Mouse (Mus musculus): ENCODE measurements around the gene Cds2. TPM values are rescaled to one million over a fixed set of nuclear protein-coding genes. Genes with fewer than 3 reads are reported as not detected.
"Not testable (repeated sequence)": the region's sequence is repeated elsewhere in the genome, so short reads cannot be mapped to it uniquely, and the experiment has no call there.

The Cds2 gene
- total RNA-seq, 2 experiments from 2014 or later, result 80.1 to 91.4 TPM

DNA sequence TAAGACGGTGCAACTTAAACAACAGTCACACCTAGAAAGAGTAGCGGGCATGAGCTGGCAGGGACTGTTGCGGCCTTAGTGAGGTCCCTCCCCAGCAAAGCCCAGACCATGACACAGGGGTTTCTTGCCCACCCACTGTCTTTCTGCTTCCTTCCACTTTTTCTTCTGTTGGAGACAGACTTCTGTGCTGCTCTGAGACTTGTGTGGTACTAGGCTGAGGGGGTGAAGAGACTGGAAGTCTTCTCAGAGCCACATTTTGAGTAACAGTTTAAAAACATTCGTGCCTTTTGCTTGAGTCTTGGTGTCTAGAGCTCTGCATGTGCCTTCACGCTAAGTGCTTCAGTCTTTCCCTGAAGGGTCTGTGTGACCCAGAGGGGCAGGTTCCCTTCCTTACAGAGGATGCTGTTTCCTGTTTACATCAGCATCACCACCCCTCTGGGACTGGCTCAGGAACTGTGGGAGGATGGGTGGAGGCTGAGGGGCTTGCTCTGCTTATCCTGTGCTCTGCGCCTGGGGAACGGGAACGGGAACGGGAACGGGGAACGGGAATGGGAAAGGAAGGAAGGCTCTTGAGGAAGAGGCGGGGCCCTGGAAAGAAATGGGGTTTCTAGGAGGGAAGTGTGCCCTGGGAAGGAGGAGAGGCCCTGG is 21.7 kb downstream of the Cds2 start:
- intact Hi-C loops (cut with DNase I), result no loop called here
- DNase-seq, result peak; percentile 70 to 71

DNA sequence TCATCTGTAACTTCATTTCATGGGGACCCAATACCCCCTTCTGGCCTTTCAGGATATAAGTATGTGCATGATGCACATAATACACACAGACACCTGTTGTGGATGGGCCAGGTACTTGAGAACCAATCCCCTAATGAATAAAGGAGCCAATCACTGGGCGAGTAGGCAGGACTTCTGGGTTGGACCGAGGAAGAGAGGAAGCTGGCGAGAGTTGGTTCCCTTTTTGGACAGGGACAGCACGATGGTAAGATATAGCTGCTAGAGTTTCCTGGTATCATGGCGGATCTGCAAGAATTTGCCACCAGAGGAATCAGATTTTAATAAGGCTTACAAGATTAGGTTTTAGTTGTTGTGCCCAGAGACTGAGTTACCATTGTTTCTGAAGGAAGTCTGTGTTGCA is 22.8 kb downstream of the Cds2 start:
- intact Hi-C loops (cut with DNase I); DNase-seq: not testable (repeated sequence)

DNA sequence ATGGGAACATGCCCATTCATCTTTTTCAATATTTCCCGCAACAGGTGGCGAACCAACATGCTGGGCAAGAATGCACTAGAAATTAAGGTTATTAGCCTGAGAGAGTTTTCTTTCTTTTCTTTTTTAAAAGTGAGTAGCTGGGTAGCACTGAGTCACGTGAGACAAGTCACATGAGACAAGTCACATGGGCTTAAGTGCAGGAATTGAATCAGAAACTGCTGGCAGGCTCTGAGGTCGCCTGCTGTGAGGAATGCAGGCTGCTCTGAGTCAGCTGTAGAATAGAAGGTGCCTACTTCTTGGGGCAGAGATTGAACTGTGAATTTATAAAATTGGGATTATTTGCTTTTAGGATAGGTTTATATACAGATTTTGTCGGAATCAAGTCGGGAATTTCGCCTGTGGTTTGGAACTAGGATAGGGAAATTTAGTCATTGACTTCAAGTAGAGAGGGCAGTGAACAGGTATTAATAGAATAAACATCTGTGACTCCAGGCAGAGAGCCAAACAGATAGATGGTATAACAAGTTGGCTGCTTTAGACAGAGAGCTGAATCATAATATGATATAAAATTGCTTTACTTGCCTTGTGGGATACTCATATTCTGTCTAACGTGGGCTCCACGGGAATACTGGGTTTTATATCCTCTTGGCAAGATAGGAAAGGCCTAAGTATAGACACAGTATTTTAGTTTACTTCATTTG is 23.6 kb downstream of the Cds2 start:
- DNase-seq, result peak in 1 of 2 experiments; percentile 47
- intact Hi-C loops (cut with DNase I), result no loop called here

DNA sequence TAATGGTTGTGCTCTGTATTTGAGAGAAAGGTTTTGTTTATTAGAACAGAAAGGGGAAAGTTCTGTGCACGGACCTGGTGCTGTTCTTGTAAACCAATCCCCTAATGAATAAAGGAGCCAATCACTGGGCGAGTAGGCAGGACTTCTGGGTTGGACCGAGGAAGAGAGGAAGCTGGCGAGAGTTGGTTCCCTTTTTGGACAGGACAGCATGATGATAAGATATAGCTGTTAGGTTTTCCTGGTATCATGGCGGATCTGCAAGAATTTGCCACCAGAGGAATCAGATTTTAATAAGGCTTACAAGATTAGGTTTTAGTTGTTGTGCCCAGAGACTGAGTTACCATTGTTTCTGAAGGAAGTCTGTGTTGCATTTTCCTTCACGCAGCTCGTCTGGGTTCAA is 26.3 kb downstream of the Cds2 start:
- intact Hi-C loops (cut with DNase I); DNase-seq: not testable (repeated sequence)

DNA sequence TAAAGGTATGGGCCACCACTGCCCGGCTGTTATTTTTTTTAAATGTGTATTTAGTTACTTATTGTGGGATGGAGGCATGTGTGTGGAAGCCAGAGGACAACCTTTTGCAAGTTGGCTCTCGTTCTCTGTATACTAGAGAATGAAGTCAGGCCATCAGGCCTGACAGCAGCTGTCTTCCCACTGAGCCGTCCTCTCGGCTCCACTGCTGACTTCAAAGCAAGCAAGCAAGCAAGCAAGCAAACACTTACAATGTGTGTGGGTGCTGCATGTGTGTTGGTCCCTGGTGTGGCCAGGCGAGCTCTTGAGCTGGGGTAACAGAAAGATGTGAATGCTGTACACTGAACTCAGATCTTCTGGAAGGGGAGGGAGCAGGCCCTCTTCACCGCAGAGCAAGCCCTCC is 27.9 kb downstream of the Cds2 start:
- DNase-seq, result no peak
- intact Hi-C loops (cut with DNase I), result no loop called here

DNA sequence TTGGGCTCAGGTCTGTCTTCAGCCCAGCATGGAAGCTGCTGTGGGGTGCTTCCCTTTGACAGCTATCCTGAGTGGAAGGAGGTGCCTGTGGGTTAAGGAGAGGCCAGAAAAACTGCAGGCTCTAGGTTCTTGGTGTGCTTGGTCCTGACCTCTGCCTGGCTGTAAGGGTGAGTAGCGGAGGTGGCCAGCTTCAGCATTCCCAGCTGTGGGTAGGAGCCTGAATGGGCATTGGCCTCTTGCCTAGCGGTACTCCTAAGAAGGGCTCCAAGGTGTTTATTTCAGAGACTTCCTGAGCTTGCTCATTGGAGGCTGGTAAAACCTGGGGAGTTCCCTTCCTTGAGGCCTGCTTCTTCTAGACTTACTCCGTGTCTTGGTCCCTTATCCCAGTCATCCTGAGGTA is 28.3 kb downstream of the Cds2 start:
- DNase-seq, result no peak
- intact Hi-C loops (cut with DNase I), result no loop called here

DNA sequence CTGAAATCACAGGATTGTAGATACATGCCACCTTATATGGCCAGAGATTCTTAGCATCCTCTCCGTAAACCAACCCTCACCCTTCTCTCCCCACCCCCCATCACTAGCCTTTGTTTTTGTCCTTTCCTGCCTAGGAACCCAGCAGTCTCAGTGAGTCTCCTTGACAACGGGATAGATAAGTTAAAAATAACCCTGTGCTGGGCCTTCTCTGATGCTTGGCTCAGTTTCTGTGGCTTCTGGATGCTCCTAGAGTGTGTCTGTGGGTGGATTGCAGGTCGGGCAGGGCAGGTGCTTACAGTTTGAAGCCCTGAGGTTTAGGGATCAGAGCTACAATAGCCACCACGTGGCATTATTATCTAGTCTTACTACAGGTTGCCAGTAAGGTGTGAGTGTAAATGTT is 29.1 kb downstream of the Cds2 start:
- intact Hi-C loops (cut with DNase I), result no loop called here
- peak; percentile 43 to 61 for DNase-seq

DNA sequence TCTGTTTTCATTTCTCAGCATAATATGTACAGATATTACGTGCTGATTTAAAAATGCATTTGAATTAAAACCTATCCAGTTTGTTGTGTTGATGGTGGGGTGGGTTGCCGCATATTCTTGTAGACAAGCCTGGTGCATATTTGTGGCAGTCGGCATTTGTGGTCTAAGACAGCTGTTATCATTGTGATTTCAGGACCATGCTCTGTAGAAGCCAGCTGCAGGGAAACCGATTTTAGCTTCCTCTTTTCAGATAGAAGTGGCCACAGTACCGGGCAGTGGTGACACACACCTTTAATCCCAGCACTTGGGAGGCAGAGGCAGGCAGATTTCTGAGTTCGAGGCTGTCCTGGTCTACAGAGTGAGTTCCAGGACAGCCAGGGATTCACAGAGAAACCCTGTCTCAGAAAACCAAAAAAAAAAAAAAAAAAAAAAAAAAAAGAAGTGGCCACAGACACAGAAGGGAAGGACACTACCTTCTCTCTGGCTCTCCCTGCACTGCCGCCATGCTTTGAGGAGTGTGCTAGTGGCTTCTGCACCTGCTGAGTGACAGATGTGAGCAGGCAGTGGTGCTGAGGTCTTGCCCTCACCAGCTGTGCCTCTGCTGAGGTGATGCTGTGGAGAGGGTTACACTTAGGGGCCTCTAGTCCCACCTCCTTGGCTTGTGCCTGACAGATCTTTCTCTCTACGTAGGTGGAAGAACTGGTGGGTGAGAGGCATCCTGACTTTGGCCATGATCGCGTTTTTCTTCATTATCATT is 30.9 kb downstream of the Cds2 start:
- DNase-seq, result no peak
- intact Hi-C loops (cut with DNase I), result no loop called here

DNA sequence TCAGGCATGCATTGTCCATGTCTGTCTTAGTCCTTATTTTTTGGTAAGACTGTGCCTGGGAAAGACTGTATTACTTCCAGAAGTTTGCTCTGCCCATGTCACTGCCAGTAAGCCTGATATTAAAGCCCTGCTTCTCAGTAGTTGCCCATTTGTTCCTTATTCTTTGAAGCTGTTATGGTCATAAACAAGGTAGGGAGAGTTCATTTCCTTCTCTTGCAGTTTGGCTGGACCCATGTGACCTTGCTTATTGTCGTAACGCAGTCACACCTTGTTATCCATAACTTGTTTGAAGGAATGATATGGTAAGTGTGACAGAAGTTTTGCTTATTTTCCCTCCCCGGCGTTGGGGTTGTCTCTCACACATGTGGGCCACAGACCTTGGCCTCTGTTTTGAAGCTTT is 35.3 kb downstream of the Cds2 start:
- DNase-seq, result no peak
- intact Hi-C loops (cut with DNase I), result no loop called here

DNA sequence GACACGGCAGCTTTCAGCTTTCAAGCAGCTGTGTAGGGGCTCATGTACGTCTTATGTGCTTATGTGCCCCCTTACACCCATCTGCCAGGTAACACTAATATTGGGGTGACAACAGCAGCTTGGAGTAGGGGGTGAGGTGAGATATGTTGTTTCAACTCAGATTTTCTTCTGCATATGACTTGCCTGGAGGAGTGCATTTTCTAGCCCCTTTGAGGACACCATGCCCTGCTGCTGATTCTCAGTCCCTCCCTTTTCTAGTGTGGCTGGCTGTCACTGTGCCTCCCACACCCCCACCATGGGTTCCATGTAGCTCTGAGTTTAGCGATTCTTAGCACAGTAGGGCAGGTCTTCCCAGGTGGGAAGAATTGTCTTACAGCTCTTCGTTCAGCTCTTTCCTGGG is 38.5 kb downstream of the Cds2 start:
- no peak for DNase-seq
- intact Hi-C loops (cut with DNase I), result no loop called here

DNA sequence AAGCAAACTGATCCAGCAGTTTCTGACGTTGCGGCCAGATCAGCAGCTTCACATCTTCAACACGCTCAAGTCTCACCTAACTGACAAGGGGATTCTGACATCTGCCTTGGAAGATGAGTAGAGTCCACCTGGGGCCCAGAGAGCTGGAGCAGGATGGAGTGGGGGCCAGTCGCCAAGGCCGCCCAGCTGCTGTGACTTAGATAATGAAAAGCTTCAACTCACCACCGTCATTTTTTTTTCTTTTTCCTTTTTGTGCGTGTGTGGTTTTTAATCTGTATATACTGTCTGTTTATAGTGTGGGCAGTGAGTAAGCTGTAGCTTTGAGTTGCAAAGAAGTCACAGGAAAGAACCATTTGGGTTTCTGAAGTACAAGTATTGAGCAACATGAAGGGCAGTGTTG is 42.2 kb downstream of the Cds2 start:
- intact Hi-C loops (cut with DNase I), result no loop called here

DNA sequence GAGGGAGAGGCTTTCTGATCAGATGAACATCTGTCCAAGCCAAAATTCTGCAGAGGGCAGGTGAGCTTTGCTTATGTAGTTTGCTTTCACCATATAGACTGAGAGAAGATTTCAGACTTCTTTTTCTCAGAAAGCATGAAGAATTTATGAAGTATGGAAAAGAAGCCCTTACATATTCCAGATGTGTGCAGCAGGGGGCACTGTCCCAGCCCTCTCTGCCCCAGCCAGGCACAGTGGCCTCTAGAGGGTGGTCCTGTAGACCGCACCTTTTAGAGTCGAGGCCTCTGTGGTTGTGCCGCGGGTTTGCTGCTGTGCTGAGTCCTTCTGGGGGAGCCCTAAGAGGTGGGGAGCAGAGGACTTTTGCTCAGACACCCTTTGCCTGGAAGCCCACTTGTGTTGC is 43.0 kb downstream of the Cds2 start:
- intact Hi-C loops (cut with DNase I), result no loop called here
- DNase-seq, result no peak

More for the DNA sequence above, 42.2 kb downstream of the Cds2 start:
- DNase-seq, result no peak

DNA sequence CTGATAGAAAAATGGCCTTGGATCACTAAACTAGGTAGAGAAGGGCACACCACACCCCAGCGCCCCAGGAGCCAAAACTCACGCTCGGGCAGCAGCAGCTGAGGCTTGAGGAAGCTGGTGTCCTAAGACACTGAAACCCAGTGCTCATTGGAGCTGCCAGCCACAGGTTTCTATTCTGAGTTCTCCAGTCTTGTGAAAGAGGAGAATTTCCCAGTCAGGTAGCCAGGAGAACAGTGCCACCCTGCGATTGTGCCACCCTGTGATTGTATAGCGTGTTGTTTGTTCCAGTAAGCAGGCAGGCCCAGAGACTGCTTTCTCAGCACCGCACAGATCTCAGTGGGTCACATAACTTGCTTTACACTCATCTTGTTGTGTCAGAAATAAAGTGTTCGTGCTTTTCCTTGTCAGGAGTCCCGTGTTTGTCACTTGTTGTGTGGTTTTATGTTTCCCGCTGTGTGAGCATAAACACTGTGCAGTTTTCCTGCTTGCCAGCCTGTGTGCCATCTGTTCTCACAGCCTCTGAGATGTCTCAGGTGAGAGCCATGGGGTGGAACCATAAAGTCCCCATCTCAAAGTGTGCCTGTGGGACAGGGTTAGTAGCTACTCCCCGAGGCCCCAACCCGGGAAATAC is 44.4 kb downstream of the Cds2 start:
- intact Hi-C loops (cut with DNase I), result no loop called here
- DNase-seq, result no peak

DNA sequence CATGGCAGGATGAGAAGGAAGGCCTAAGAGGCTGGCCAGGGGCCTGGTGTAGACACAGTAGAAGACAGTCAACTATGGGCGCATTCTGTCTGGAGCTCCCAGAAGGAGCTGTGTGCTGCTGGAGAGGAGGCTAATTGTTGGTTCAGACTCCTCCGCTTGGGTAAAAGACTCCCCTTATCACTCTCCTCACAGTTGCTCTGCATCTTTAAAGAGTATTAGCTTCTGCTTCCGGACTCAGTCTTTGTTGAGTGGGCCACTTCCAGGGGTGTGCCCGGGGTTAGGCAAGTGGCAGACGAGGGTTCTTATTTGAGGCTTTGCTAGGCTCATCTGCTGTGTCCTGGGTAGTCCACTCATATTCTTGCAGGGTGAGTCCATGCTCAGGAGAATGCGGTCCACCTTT is 45.9 kb downstream of the Cds2 start:
- intact Hi-C loops (cut with DNase I), result loop anchor here (2.0 kb wide), 1 partner anchor 52 kb away; no protein-coding TSS in a partner anchor

DNA sequence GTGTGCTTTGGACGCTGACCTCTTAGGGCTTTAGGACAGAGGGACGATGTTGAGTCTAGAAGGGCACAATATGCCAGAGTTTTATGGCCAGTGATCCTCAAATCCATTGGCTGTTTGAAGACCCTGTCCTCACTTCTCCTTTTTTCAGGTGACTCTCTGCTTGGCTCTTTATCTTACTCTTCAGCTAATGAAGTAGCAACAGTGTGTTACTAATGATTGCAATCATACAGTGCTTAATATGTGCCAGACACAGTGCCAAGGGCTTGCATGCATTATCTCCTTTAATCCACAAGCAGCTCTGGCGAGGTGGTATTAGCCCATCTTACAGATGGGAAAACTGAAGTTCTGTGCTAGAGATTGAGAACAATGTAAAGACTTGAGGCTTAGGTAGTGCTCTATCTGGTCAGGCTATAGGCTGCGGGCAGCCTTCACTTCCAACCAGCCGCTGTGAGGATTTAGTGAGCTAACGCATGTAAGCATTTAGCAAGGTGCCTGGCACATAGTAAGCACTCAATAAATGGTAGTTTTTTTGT is 46.5 kb downstream of the Cds2 start:
- intact Hi-C loops (cut with DNase I), result loop anchor here (2.0 kb wide), 1 partner anchor 53 kb away; no protein-coding TSS in a partner anchor
- peak in 1 of 2 experiments; percentile 0 for DNase-seq

More for the DNA sequence above, 45.9 kb downstream of the Cds2 start:
- DNase-seq, result no peak

DNA sequence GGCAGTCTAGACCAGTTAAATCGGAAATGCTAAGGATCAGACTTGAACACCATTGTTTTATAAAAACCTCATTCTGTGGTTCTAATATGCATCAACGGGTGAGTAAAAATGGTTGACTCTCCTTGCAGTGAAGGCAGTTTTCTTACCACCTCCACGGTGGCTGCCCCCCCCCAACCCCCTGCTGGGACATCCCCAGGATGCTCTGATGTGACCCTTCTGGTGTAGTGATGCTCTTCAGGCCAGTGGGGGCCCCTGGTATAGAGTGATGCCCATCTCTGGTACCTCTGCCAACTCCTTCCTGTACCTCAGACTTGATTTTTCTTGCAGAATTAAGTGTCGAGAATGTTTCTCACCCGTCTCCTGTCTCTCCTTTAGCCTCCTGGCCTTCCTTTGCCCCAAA is 49.7 kb downstream of the Cds2 start:
- intact Hi-C loops (cut with DNase I), result loop anchor here (10.0 kb wide), 1 partner anchor 402 kb away; no protein-coding TSS in a partner anchor
- DNase-seq, result no peak

DNA sequence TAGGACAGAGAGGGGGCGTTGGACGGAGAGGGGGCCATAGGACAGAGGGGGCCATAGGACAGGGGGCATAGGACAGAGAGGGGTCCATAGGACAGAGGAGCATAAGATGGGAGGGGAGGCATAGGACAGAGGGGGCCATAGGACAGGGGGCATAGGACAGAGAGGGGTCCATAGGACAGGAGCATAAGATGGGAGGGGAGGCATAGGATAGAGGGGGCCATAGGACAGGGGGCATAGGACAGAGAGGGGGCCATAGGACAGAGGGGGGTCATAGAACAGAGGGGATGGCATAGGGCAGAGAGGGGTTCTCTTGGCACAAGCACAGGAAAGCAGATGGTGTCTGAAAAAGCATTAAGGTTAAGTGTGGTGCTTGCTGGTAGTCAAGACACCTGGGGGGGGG is 50.6 kb downstream of the Cds2 start:
- intact Hi-C loops (cut with DNase I), result loop anchor here (10.0 kb wide), 1 partner anchor 401 kb away; no protein-coding TSS in a partner anchor
- no peak for DNase-seq

DNA sequence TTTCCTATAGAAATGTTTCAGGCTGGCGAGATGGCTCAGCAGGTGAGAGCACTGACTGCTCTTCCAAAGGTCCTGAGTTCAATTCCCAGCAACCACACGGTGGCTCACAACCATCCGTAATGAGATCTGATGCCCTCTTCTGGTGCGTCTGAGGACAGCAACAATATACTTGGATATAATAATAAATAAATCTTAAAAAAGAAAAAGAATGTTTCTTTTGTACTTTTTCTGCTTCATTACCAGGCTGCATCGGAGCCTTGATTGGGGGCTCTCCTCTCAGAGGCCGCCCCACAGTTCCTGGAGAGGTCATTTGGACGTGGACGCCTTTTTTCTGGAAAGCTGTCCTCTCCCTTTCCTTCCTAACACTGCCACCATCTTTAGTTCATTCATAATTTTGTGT is 51.1 kb downstream of the Cds2 start:
- not testable (repeated sequence) for DNase-seq
- intact Hi-C loops (cut with DNase I), result loop anchor here (2.0 to 10.0 kb wide), 2 partner anchors 51 to 401 kb away; partner anchors contain the start of gene Cds2

DNA sequence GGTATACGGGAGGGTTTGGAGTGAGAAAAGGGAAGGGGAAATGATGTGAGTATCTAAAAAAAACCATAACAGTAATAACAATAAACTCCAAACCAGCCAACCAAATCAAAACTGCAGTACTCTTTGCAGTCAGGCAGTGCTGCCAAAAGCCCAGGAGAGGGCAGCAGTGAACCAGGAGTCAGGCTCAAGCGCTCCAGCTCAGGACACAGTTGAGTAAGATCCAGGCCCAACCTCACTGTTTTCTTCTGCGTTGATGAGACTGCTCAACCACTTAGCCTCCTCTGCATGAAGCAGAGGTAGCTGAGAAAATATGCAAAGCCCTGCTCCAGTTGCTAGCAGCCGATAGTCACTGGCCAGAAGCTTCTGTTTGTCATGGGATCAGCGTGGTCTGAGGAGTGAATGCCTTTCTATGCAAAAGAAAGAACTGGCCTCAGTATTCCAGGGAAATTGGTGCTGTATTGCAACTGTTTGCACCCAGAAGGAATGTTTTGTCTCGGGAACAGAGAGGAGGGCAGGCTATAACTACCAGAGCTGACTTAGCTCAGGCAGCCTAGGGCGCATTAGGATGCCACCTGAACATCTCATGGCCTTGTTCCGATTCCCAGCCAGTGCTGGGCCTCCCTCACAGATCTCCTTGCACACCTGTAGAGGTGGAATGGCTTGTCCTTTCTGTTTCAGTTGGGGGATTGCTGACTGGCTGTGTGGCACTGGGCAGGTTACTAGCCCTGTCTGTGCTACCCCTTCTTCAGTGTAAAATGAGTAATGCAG is 53.3 kb downstream of the Cds2 start:
- intact Hi-C loops (cut with DNase I), result loop anchor here (1.0 to 10.0 kb wide), 2 partner anchors 169 to 399 kb away; no protein-coding TSS in a partner anchor
- peak; percentile 63 to 81 for DNase-seq

DNA sequence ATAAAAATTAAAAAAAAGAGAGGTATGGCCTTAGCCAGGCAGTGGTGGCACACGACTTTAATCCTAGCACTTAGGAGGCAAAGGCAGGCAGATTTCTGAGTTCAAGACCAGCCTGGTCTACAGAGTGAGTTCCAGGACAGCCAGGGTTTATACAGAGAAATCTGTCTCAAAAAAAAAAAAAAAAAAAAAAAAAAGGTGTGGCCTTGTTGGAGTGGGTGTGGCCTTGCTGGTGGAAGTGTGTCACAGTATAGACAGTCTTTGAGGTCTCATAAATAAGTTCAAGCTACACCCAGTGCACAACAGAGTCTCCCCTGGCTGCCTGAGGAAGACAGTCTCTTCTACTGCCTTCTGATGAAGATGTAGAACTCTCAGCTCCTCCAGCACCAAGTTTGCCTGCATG is 54.2 kb downstream of the Cds2 start:
- intact Hi-C loops (cut with DNase I), result loop anchor here (10.0 kb wide), 1 partner anchor 398 kb away; no protein-coding TSS in a partner anchor
- DNase-seq, result no peak
